Mouse (Mus musculus) G1E-ER4 (cell line): ENCODE measurements around the gene Lrrc4. TPM values are rescaled to one million over a fixed set of nuclear protein-coding genes. Genes with fewer than 3 reads are reported as not detected.

Experiments
- GATA1 ChIP-seq: IDR thresholded peaks from one replicate; pipeline ENCODE4 v1.8.0; 2012; ENCODE audit warnings: low read length, inconsistent platforms
- polyA plus RNA-seq: library from polyadenylated mRNA; stranded (reverse); fragments of >175 nt; gene quantifications from 2 replicates; pipeline ENCODE4 v1.2.3, GENCODE M21; 2012

Lrrc4 gene
- polyA plus RNA-seq, 1 experiment = not detected

- no peak for TF ChIP-seq GATA1
These were observed 28.9 kb upstream of the Lrrc4 start for GRCm38 (mm10) chr6:28860450-28860849.

DNA sequence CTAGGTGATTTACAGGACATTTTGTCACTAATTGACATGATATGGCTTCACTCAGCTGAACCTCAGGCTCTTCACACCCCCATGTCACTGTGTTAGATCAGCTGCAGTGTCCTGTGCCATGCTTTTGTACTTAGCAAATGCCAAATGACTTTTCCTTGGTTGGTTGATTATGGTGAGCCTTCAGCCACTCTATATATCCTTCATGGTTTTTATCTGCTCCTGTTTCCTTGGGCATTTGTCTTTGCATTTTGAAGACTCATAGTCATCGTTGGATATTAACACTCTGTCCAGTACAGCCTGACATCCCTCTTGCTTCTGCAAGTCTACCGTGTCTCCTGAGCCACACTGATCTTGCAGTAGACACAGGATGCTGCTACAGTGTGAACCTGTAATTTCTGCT is 27.5 kb upstream of the Lrrc4 start:
- no peak for TF ChIP-seq GATA1

DNA sequence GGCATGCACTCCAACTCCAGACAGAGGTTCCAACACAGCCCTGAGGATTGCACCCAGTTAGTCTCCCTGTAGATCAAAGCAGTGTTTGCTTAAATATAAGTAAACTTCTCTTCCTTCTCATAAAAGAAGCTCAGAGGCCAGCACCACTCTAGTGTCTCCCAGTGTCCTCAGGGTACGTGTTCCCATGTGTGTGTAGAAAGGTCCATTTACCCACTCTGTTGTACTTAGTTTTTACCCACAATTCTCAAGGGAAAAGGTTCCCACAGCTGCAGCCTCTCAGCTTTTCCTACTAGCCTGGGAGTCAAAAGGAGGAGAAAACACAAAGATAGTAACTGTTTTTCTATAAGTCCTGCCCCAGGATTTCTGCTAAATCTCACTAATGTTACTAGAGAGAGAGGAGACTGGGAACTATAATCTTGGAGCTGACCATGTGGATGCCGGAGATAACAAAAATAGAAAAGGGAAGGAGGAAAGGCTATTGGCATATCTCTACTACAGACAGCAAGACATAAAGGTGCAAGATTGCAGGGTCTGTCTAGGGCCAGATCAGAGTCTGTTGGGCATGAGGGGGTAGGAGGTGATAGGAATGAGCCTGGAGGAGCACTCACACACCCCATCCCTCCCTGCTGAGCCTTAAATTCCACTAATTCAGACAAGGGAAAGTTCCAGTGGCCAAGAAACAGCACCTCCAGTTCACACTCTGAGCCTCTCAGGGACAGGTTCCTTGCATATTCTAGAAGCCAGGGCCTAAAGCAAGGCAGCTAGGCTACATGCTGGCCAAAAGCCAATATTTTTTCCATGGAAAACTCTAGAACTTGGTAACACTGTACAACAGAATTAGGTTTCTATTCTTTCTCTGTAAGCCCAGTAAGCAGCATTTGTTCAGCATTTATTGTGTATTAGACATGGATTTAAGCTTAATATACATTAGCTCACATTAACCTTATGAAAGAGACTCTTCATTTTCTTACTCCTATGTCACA is 25.9 kb upstream of the Lrrc4 start:
- TF ChIP-seq GATA1 = peak; percentile 82

GRCm38 (mm10) chr6:28856789-28857188 is 25.2 kb upstream of the Lrrc4 start:
- TF ChIP-seq GATA1 = no peak

GRCm38 (mm10) chr6:28855442-28855841 is 23.9 kb upstream of the Lrrc4 start:
- TF ChIP-seq GATA1 = no peak

- TF ChIP-seq GATA1 = no peak
These were observed 23.1 kb upstream of the Lrrc4 start for GRCm38 (mm10) chr6:28854598-28854997.

- no peak for TF ChIP-seq GATA1
These were observed 22.1 kb upstream of the Lrrc4 start for GRCm38 (mm10) chr6:28853654-28854053.

GRCm38 (mm10) chr6:28853164-28853563 is 21.6 kb upstream of the Lrrc4 start:
- no peak for TF ChIP-seq GATA1

- no peak for TF ChIP-seq GATA1
These were observed 20.8 kb upstream of the Lrrc4 start for GRCm38 (mm10) chr6:28852342-28852741.

- no peak for TF ChIP-seq GATA1
These were observed 18.9 kb upstream of the Lrrc4 start for GRCm38 (mm10) chr6:28850326-28850900.

- no peak for TF ChIP-seq GATA1
These were observed 17.8 kb upstream of the Lrrc4 start for GRCm38 (mm10) chr6:28849317-28849716.

- TF ChIP-seq GATA1 = no peak
These were observed 17.3 kb upstream of the Lrrc4 start for GRCm38 (mm10) chr6:28848891-28849290.

GRCm38 (mm10) chr6:28848285-28848794 is 16.8 kb upstream of the Lrrc4 start:
- TF ChIP-seq GATA1 = no peak

- TF ChIP-seq GATA1 = no peak
These were observed 16.1 kb upstream of the Lrrc4 start for GRCm38 (mm10) chr6:28847616-28848015.

DNA sequence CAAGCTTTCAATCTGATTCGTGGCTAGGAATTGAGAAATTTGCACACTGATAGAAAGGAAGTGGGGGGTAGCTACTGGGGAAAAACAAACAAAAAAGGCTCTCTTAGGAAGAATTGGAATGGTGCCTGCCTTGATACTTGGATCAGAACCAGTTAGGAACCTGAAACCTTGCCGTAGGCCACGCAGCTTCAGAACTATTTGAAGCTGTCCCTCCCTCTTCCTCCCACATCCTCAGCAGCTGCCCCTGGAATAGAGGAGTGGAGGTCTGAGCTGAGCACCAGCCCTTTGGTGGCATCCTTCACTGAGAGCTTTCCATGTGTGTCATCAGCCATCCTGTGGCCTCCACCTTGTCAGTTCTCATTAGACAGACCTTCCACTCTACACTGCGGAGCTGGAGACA is 14.1 kb upstream of the Lrrc4 start:
- TF ChIP-seq GATA1 = no peak
